Mouse (Mus musculus) embryonic facial prominence, embryonic 12.5 days (tissue): ENCODE measurements around the gene Smoc2. TPM values are rescaled to one million over a fixed set of nuclear protein-coding genes. Genes with fewer than 3 reads are reported as not detected.

Experiments used
- ATAC-seq: fragments of 200-750 bp; cut with Nextera tagmentation; 2 replicates; pipeline ENCODE4 v1.8.0; 2017; ENCODE audit not compliant: insufficient number of reproducible peaks, insufficient read depth, low FRiP score, low TSS enrichment
- H3K27ac ChIP-seq: fragments of 300-500 bp; sonication (generic); 2 replicates; pipeline ENCODE4 v1.5.1; 2016; ENCODE audit warnings: mild to moderate bottlenecking
- H3K27me3 ChIP-seq: fragments of 300-500 bp; sonication (generic); 2 replicates; pipeline ENCODE4 v1.6.1; 2016; ENCODE audit warnings: mild to moderate bottlenecking, moderate library complexity
- H3K36me3 ChIP-seq: fragments of 300-500 bp; sonication (generic); 2 replicates; pipeline ENCODE4 v1.6.1; 2016; ENCODE audit warnings: mild to moderate bottlenecking
- H3K4me1 ChIP-seq: fragments of 300-500 bp; sonication (generic); 2 replicates; pipeline ENCODE4 v1.6.1; 2016
- H3K4me2 ChIP-seq: fragments of 300-500 bp; sonication (generic); replicated peaks from 2 replicates; pipeline ENCODE4 v1.6.1; 2016; ENCODE audit warnings: mild to moderate bottlenecking, moderate library complexity
- H3K4me3 ChIP-seq: fragments of 300-500 bp; sonication (generic); 2 replicates; pipeline ENCODE4 v1.5.1; 2016; ENCODE audit warnings: mild to moderate bottlenecking
- H3K9ac ChIP-seq: fragments of 300-500 bp; sonication (generic); 2 replicates; pipeline ENCODE4 v1.6.1; 2016; ENCODE audit warnings: mild to moderate bottlenecking, moderate library complexity
- H3K9me3 ChIP-seq: fragments of 300-500 bp; sonication (generic); 2 replicates; pipeline ENCODE4 v1.6.1; 2016; ENCODE audit warnings: mild to moderate bottlenecking, moderate library complexity
- WGBS: fragments of 180-500 bp; shearing (Covaris S2); methylation state at CpG from one replicate; pipeline ENCODE4 v1.1.7; 2016; 5-methylcytosine and 5-hydroxymethylcytosine counted together
- polyA plus RNA-seq: library from polyadenylated mRNA; unstranded; fragments of >200 nt; fragmentation: Nextera tagmentation; extraction: Ambion mirVana; gene quantifications from 2 replicates; pipeline ENCODE4 v1.2.1, GENCODE M21; 2016

Smoc2 gene
- polyA plus RNA-seq = 126 and 128 TPM in 2 replicates

DNA sequence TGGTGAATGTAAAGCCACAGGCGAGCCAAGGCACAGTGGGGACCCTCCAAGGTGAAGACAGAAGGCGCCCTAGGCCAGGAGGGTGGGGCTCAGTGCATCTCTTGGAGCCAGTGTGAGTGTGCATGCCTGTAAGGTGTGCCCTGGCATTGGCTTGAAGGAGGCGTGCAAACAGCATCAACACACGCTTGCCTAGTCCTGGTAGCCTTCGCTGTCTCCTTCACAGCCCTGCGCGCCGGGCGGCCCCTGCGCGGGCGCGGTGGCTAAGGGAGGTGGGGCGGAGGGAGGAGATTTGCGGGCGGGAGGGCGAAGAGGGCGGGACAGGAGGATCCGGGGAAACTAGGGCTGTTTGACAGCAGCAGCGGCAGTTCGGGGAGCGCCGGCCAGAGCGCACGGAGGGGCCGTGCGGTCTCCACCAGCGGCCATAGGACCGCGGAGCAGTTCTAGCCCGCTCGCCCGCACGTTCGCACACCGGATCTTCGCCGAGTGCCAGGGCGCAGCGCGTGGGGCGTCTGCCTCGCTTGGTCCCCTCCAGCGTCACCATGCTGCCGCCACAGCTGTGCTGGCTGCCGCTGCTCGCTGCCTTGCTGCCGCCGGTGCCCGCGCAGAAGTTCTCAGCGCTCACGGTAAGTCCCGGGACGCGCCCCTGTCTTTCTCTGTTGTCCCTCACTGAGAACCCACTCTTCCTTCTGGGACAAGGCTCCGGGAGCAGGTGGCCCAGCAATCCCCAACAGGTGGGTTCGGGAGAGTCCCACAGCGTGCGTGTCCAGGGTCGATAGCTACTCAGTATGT lies at the start of gene Smoc2:
Smoc2 (plus strand) TSS at position 330 of the 789 bp plus-strand sequence.
- H3K27ac ChIP-seq = peak within 1 kb of the TSS; percentile 36
- ATAC-seq = peak; percentile 44
- H3K9me3 ChIP-seq = no peaks in the 10 kb centered on the region
- H3K36me3 ChIP-seq = no peaks in the 10 kb centered on the region
- H3K27me3 ChIP-seq = peaks cover 66% of the 10 kb centered on the region
- H3K9ac ChIP-seq = peak within 1 kb of the TSS; percentile 63
- WGBS = 1% methylated on average over 59 of the region's 61 CpGs
- H3K4me3 ChIP-seq = peak within 1 kb of the TSS; percentile 59
- peak within 1 kb of the TSS; percentile 95 for H3K4me2 ChIP-seq
- H3K4me1 ChIP-seq = peaks cover 13% of the 10 kb centered on the region

DNA sequence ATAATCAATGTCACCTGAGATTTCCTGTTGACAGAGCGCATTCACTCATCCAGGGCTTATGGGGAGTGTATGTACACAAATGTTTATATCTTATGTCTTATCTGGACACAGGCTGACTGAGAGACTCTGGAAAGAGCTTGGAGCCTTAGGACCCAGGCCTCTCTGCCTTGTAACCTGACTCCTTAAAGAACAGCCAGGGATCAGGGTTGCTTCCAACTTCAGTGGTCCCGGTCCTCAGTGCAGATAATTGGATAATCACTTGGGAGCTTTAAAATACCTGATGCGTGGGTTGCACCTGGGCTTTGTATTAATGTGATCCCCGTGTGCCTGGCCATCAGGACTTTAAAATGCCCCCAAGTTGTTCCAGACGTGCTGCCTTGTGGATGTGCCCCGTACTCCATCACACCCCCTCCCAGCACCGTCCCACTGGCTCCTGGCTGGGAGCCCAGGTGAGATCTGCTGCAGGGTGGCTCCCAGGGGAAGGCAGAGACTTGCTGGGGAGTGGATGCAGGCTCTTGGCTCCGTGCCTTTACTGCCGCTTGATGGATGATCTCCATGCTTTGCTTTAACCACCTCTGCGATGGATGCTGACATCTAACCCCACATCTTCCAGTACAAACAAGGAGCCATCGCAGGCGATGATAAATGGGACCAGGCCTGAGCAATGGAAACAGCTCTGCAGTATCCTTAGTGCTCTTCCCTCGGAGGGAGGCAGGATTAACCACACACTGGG lies 48.4 kb upstream of the Smoc2 start:
- Histone ChIP-seq H3K9me3 (no peaks in the 10 kb centered on the region), H3K27me3 (0 out of 2 replicates have a peak, but pooled peaks cover 4% of the 10 kb centered on the region), H3K4me3 (no peak overlapping the region), H3K27ac (0 out of 2 replicates have a peak overlapping the region, but pooled peaks have one; percentile 59), H3K36me3 (no peaks in the 10 kb centered on the region), H3K4me1 (peaks cover 53% of the 10 kb centered on the region), H3K9ac (no peak overlapping the region), H3K4me2 (peak overlapping the region; percentile 12; the same call in 1 of the 2 replicates)
- 11% methylated on average over 13 of the region's 13 CpGs for WGBS
- peak; percentile 11; the same call in 1 of the 2 replicates for ATAC-seq

DNA sequence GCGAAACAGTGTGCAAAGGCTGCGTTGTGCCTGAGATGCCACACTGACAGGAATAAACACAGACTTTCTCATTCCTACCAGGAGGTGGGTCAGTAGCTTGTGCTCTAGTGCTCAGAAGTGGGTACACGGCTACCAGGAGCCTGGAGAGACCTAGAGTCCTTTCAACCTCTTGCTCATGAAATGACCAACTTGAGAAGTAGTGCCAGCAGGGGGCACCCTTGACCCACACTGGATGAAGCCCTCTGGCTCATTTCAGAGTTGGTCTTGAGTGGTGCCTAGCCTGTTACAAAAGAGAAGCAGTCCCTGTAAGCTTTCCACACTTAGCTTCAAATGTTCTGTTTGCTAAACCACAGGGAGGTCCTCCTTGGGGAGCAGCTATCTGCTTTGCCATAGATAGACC lies 46.7 kb upstream of the Smoc2 start:
- Histone ChIP-seq H3K27ac (no peak overlapping the region), H3K27me3 (0 out of 2 replicates have a peak, but pooled peaks cover 4% of the 10 kb centered on the region), H3K4me1 (peaks cover 40% of the 10 kb centered on the region), H3K4me3 (no peak overlapping the region), H3K4me2 (no peak overlapping the region), H3K36me3 (no peaks in the 10 kb centered on the region), H3K9me3 (no peaks in the 10 kb centered on the region), H3K9ac (no peak overlapping the region)
- WGBS = 56% methylated on average over 3 of the region's 3 CpGs
- ATAC-seq = no peak

DNA sequence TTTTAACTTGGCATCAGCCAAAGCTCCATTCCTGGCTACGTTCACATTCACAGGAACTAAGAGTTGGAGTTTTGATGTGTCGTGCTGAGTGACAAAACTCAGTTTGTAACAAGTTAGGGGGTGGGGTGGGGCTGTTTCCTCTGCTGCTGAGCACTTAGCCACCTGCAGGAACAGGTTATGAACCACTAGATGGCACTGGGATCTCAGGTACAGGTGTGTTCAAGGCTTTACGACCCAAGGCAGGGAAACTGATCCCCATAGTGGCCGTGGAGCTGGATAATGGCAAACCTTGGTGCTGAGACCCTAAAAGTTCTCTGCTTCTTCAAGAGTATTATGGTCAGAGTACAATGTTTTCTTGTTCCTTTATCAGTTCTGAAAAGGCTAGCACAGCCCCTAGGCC lies 45.6 kb upstream of the Smoc2 start:
- no peak overlapping the region for H3K9ac ChIP-seq
- WGBS = 43% methylated on average over 4 of the region's 4 CpGs
- H3K27me3 ChIP-seq = peaks cover 4% of the 10 kb centered on the region; the same call in 1 of the 2 replicates

DNA sequence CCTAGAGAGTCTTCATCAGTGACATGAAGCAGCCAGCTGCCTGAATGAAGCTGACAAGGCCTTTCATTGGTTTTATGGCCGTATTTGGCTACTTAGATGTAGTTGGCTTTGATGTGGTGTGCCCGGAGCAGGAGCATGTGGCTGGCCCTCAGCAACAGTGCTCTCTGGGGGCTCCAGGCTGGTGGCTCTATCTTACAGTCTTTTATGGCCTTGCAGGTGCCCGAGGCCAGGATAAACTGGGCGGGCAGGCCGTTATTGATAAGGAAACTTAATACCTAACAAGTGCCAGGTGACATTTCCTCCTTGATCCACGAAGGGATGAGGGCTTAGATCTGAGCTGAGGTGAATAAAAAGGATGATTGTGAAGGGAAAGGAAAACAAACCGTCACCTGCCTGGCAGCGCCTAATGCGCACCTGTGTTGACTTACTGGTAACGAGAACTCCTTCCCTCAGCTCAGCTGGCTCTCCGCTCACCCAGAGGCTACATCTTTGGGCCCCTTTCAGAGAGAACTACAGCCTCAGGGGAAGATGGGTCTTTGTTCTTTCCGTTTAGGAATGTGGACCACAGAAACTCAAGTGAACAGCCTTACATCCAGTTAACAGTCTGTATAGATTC lies 44.4 kb upstream of the Smoc2 start:
- 48% methylated on average over 12 of the region's 12 CpGs for WGBS
- no peaks in the 10 kb centered on the region for H3K36me3 ChIP-seq
- H3K4me2 ChIP-seq = no peak overlapping the region
- no peak overlapping the region for H3K4me3 ChIP-seq
- ATAC-seq = no peak
- no peak overlapping the region for H3K9ac ChIP-seq
- H3K27me3 ChIP-seq = peaks cover 4% of the 10 kb centered on the region; the same call in 1 of the 2 replicates
- no peak overlapping the region for H3K27ac ChIP-seq
- H3K4me1 ChIP-seq = peaks cover 35% of the 10 kb centered on the region
- H3K9me3 ChIP-seq = no peaks in the 10 kb centered on the region

More for the DNA sequence above, 45.6 kb upstream of the Smoc2 start:
- Histone ChIP-seq H3K9me3 (no peaks in the 10 kb centered on the region), H3K4me3 (no peak overlapping the region), H3K4me1 (peaks cover 44% of the 10 kb centered on the region), H3K27ac (no peak overlapping the region), H3K4me2 (no peak overlapping the region), H3K36me3 (no peaks in the 10 kb centered on the region)
- no peak for ATAC-seq

DNA sequence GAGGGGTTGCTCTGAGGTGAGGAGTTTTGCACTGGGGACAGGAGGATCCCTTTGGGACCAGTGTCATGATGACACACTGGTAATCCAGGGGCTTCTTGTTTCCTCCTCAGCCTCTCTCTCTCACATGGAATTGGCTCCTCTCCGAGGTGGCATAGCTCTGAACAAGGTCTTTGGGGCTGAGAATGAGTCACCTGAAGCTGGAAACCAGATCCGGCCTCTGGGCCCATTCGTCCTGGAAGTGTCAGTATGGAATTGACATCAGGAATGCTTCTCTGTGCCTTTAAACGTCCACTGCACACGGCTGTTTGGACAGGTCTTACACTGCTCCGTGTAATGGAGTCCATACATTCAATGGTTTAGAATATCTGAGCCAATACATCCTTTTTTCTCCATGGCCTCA lies 42.2 kb upstream of the Smoc2 start:
- peaks cover 4% of the 10 kb centered on the region; the same call in 1 of the 2 replicates for H3K27me3 ChIP-seq
- no peak overlapping the region for H3K4me3 ChIP-seq
- peaks cover 15% of the 10 kb centered on the region for H3K4me1 ChIP-seq
- 44% methylated on average over 6 of the region's 6 CpGs for WGBS
- no peaks in the 10 kb centered on the region for H3K9me3 ChIP-seq
- ATAC-seq = no peak
- no peak overlapping the region for H3K4me2 ChIP-seq
- no peak overlapping the region for H3K9ac ChIP-seq
- H3K36me3 ChIP-seq = no peaks in the 10 kb centered on the region
- H3K27ac ChIP-seq = no peak overlapping the region

DNA sequence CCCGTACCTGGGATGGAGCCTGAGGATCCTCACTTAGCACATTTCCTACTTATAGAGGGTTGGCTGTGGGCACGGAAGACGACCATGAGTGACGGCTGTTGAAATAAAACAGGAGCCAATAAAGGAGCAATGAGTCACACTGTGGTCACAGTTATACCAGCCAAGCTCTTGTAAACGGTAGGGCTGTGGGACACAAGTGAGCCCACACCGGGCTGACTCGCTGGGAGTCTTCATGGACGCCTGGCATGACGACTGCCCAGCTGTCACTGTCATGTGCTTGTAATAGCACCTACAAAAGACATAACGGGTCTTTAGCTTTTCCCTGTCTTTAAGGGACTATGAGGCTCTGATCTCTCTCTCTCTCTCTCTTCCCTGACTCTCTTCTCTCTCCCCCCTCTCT lies 39.3 kb upstream of the Smoc2 start:
- Histone ChIP-seq H3K27ac (no peak overlapping the region), H3K4me1 (peaks cover 11% of the 10 kb centered on the region; the same call in 1 of the 2 replicates), H3K9me3 (no peaks in the 10 kb centered on the region), H3K27me3 (peaks cover 6% of the 10 kb centered on the region; the same call in 1 of the 2 replicates), H3K36me3 (no peaks in the 10 kb centered on the region), H3K9ac (no peak overlapping the region), H3K4me2 (no peak overlapping the region), H3K4me3 (no peak overlapping the region)
- no peak for ATAC-seq
- WGBS = 86% methylated on average over 10 of the region's 10 CpGs

DNA sequence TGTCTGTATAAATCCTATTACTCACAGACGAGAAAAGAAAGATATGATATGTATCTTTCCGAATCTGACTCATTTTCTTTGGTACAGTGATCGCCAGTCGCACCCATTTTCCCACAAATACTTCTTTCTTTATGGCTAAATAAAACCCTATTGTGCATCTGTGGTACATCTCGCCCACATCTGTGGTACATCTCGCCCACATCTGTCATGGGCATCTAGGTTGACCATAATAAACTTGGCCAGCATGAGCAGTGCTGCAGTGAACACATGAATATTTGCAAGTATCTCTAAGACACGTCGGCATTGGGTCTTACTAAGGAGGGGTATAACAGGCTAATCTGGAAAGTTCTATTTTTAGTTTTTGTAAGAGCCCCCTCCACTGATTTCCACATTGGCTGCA lies 36.7 kb upstream of the Smoc2 start:
- no peaks in the 10 kb centered on the region for H3K36me3 ChIP-seq
- peaks cover 2% of the 10 kb centered on the region; the same call in 1 of the 2 replicates for H3K27me3 ChIP-seq
- H3K9me3 ChIP-seq = no peaks in the 10 kb centered on the region
- H3K4me3 ChIP-seq = no peak overlapping the region
- H3K4me1 ChIP-seq = peaks cover 5% of the 10 kb centered on the region; the same call in 1 of the 2 replicates
- H3K9ac ChIP-seq = no peak overlapping the region
- H3K27ac ChIP-seq = no peak overlapping the region
- 90% methylated on average over 8 of the region's 8 CpGs for WGBS
- ATAC-seq = no peak
- no peak overlapping the region for H3K4me2 ChIP-seq

DNA sequence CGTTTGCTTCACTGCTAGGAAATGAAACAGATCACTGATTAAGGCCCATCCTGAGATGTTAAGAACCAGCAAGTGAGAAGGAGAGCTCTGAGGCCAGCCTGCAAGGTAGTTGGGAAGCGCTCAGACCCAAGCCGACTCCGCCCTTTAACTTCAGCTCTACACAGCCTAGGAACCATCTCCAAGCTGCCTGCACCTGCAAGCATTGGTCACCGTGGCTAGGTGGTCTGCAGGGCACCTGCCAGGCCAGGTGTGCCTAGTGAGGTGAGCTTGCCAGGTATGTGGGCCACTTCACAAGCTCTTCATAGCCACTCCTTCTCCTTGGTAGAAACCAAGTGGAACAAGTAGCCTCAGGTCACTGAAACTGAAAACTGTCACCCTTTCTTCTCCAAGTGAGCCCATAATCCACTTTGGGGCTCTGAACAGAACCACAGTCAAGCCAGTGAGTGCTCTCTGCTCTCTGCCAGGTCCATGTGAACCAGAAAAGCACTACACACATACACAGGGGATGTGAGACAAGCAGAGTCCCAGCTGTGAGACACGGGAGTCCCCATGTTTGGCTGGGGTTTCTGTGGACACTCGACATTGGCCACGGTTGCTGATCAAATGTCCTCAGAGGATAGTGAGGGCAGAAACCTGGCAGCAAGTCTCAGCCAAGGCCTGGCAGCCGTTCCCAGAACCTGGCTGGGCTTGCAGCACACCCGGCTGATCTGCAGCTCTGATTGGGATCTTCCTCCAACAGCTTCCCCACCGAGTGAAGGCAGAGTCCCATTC lies 34.9 kb upstream of the Smoc2 start:
- Histone ChIP-seq H3K9me3 (no peaks in the 10 kb centered on the region), H3K4me1 (no peaks in the 10 kb centered on the region), H3K4me3 (no peak overlapping the region), H3K9ac (no peak overlapping the region), H3K27ac (no peak overlapping the region), H3K27me3 (0 out of 2 replicates have a peak, but pooled peaks cover 2% of the 10 kb centered on the region), H3K4me2 (no peak overlapping the region), H3K36me3 (no peaks in the 10 kb centered on the region)
- WGBS = 70% methylated on average over 11 of the region's 11 CpGs
- ATAC-seq = no peak

DNA sequence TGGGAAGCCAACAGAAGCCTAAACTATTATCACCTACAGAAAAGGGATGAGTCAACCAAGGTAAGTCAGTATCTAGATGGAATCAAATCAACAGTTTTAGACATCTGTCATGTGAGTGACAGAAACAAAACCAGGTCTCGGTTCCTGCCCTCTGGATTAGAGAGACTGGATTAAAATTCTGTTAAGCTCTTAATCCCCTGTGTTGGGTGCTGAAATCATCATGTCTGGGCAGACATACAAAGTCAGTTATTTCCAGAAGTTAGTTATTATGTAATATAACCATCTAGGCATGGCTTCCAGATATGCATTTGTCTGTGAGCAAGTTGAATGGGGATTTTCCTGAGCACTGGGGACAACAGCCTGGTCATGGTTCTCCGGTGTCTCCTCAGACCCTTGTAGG lies 33.0 kb upstream of the Smoc2 start:
- H3K4me2 ChIP-seq = no peak overlapping the region
- no peaks in the 10 kb centered on the region for H3K9me3 ChIP-seq
- H3K4me1 ChIP-seq = 0 out of 2 replicates have a peak, but pooled peaks cover 10% of the 10 kb centered on the region
- no peak for ATAC-seq
- H3K4me3 ChIP-seq = no peak overlapping the region
- H3K9ac ChIP-seq = no peak overlapping the region
- 0 out of 2 replicates have a peak, but pooled peaks cover 5% of the 10 kb centered on the region for H3K27me3 ChIP-seq
- WGBS = 80% methylated on average over 2 of the region's 2 CpGs
- H3K36me3 ChIP-seq = no peaks in the 10 kb centered on the region
- no peak overlapping the region for H3K27ac ChIP-seq

DNA sequence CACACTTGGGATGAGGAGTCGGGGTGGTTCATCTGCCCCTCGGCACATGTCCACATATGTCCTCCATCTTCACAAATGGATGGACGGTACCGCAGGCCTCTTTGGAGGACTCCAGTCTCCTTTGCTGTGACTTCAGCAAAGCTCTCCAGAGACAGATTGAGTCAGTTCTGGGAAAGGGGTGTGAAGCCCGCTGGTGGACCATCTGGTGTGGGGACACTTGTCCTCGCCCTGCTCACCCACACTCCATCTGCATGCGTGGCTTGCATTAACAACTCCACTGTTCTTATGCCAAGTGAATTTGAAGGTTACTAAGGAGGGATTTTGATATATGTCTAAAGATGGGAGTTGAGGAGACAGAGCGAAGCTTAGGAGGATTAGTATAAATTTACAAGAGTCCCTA lies 31.4 kb upstream of the Smoc2 start:
- Histone ChIP-seq H3K36me3 (no peaks in the 10 kb centered on the region), H3K9me3 (no peaks in the 10 kb centered on the region), H3K4me1 (0 out of 2 replicates have a peak, but pooled peaks cover 10% of the 10 kb centered on the region), H3K4me3 (no peak overlapping the region), H3K27me3 (0 out of 2 replicates have a peak, but pooled peaks cover 5% of the 10 kb centered on the region), H3K4me2 (no peak overlapping the region), H3K9ac (no peak overlapping the region), H3K27ac (no peak overlapping the region)
- 90% methylated on average over 8 of the region's 8 CpGs for WGBS
- no peak for ATAC-seq
